Mouse (Mus musculus) cortical plate, adult 2 months (tissue): ENCODE measurements around the gene Il22. TPM values are rescaled to one million over a fixed set of nuclear protein-coding genes. Genes with fewer than 3 reads are reported as not detected.
"Not testable (repeated sequence)": the region's sequence is repeated elsewhere in the genome, so short reads cannot be mapped to it uniquely, and the experiment has no call there.

Source experiments
- H3K27ac ChIP-seq: fragments of 200-500 bp; 2 replicates; pipeline ENCODE4 v1.5.1; 2012; ENCODE audit warnings: low read length, control low read depth, inconsistent platforms; ENCODE audit not compliant: insufficient read depth
- H3K4me1 ChIP-seq: fragments of 200-500 bp; 2 replicates; pipeline ENCODE4 v1.6.1; 2011; ENCODE audit warnings: low read length; ENCODE audit not compliant: control insufficient read depth, insufficient read depth
- H3K4me3 ChIP-seq: fragments of 200-500 bp; 2 replicates; pipeline ENCODE4 v1.5.1; 2011; ENCODE audit warnings: mild to moderate bottlenecking, low read length, control low read depth; ENCODE audit not compliant: insufficient read depth
- CTCF ChIP-seq: fragments of 200-500 bp; IDR thresholded peaks from 2 replicates; pipeline ENCODE4 v1.5.1; 2011; ENCODE audit warnings: mild to moderate bottlenecking, control low read depth, low read length; ENCODE audit not compliant: insufficient read depth; ENCODE audit errors: extremely low read depth
- POLR2A ChIP-seq: fragments of 200-500 bp; IDR thresholded peaks from 2 replicates; pipeline ENCODE4 v1.6.1; 2011; ENCODE audit warnings: mild to moderate bottlenecking, low read length, control low read depth; ENCODE audit not compliant: insufficient read depth; ENCODE audit errors: extremely low read depth
- polyA plus RNA-seq: library from polyadenylated mRNA; depleted of rRNA; stranded (reverse); fragments of >200 nt; gene quantifications from 2 replicates; pipeline ENCODE4 v1.2.3, GENCODE M21; 2012; rRNA removed

Il22 gene
- polyA plus RNA-seq, 1 experiment: 0.29 TPM

DNA sequence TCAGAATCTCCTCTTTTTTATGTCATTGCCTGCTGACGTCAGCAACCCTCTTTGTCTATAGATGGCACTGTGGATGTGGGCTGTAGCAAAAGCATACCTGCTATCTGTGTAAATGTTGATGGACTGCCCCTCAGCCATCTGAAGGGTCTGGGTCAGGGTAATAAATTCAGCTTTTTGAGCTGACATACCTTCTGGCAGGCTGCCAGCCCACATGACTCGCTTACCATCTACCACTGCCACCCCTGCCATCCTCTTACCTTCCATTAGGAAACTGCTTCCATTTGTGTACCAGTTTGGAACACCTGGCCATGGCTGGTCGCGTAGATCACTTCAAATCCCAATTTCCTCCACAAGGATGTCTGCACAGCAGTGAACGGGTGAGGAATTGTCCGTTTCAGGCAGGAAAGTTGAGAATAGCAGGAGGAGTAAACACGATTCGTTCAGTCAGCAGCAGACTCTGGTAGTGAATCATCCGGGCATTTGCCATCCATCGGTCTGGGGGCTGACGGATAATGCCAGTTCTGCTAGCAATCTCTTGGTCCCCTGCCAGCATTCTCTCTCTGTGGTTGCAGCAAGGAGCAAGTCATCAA lies 44.4 kb downstream of the Il22 start:
- H3K4me1 ChIP-seq, H3K27ac ChIP-seq, H3K4me3 ChIP-seq: not testable (repeated sequence)

DNA sequence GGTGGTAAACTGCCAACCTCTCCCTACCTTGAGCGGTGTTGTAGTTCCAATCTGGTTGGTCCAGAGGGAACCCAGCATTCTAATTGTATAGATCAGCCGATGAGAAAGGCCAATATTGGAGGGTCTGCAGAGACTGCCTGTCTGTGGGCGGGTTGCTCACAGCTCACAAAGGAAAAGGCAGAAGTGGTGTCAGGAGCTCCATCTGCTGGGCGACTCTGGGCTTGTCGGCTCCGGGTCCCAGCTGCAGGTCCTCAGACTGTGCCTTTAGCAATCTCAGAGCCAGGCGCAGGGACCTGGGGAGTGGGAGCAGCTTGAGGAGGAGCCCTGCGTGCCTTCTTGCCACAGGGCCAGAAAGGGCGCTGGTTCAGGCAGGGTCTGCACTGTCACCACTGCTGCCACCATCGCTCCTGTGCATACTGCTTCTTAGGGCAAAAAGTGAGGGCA lies 46.1 kb downstream of the Il22 start:
- peak; percentile 45 for TF ChIP-seq CTCF
- TF ChIP-seq POLR2A: no peak
- Histone ChIP-seq H3K27ac (no peak overlapping the region), H3K4me1 (no peaks in the 10 kb centered on the region), H3K4me3 (no peak overlapping the region)

DNA sequence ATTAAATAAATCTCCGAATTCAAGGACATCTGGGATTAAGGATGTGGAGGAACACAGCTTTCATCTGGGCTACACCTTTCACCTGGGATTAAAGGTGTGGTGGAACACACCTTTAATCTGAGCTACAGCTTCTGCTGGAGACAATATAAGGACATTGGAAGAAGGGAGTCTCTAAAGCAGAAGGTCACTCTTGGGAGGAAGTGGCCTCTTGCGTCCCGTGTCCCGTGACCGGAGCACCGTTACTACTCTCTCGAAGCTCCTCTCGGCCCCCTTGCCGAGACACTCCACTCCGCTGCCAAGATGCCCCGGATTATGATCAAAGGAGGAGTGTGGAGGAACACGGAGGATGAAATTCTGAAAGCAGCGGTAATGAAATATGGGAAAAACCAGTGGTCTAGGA lies 53.6 kb downstream of the Il22 start, which contains the start of gene Gm32802:
TSS of gene Gm32802 (plus strand) at position 301 of the 400 bp plus-strand sequence.
- not testable (repeated sequence) for H3K27ac ChIP-seq

More for the DNA sequence above, 53.6 kb downstream of the Il22 start, which contains the start of gene Gm32802:
- H3K4me3 ChIP-seq, H3K4me1 ChIP-seq: not testable (repeated sequence)

Other genes starting within 250 kb of the Il22 start
- 11.3 and 12.0 TPM in 2 replicates for gene Mdm1, start 63.1 kb upstream of the Il22 start, polyA plus RNA-seq
- gene Gm32717, start 35.8 kb downstream of the Il22 start, polyA plus RNA-seq: 0.08 TPM in 1 of 2 replicates, not detected in the other
- 0.08 TPM in 1 of 2 replicates, not detected in the other for gene Gm32802, start 53.7 kb downstream of the Il22 start, polyA plus RNA-seq
- gene Iltifb, start 90.1 kb downstream of the Il22 start, polyA plus RNA-seq: 0.23 and 0.32 TPM in 2 replicates
- gene Gm9040, start 122.0 kb downstream of the Il22 start, polyA plus RNA-seq: not detected in 2 replicates
- not detected in 2 replicates for gene Gm9044, start 127.5 kb downstream of the Il22 start, polyA plus RNA-seq
- 0.04 and 0.08 TPM in 2 replicates for gene Gm9045, start 132.9 kb downstream of the Il22 start, polyA plus RNA-seq
- not detected in 2 replicates for gene Gm9046, start 138.3 kb downstream of the Il22 start, polyA plus RNA-seq
- not detected in 2 replicates for gene Gm9048, start 143.7 kb downstream of the Il22 start, polyA plus RNA-seq
- gene Gm9049, start 149.2 kb downstream of the Il22 start, polyA plus RNA-seq: 0.04 and 0.08 TPM in 2 replicates
- gene Ifng, start 236.1 kb downstream of the Il22 start, polyA plus RNA-seq: not detected in 2 replicates